Mouse (Mus musculus): Measurements from ENCODE around the gene Hist1h2bm. TPM values are rescaled to one million over a fixed set of nuclear protein-coding genes. Genes with fewer than 3 reads are reported as not detected.
"Not testable (repeated sequence)": the region's sequence is repeated elsewhere in the genome, so short reads cannot be mapped to it uniquely, and the experiment has no call there.

Hist1h2bm gene
- polyA plus RNA-seq, 1 experiment from 2014 or later, result 2.2 TPM

DNA sequence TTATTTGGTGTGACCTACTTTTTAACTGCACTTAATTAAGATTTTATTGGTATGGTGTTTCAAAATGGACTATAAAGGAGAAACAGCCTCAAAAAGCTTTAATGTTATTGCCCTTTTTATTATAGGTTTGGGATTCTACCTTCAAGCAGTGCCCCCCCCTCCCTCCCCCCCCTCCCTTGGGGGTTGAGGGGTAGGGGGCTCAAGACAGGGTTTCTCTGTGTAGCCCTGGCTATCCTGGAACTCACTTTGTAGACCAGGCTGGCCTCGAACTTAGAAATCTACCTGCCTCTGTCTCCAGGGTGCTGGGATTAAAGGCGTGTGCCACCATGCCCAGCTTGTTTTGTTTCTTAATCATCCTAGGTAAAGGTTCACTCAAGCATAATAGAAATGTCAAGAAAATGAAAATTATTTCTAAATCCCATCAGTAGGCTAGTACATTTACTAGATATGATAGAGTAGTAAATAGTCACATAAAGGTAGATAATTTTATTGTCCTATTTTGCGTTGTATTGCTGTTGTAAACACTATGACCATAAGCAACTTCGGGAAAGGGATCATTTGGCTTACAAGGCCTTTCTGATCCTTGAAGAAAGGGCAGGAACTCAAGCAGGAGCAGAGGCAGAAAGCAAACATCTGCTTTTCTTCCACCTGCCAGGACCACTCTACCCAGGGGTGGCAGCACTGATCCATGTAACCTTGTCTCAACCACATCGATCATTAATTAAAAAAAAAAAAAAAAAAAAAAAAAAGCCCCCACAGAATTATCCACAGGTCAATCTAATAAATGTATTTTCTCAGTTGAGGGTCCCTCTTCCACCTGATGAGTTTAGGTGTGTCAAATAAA is 1.4 kb downstream of the Hist1h2bm start:
- WGBS, result 21% methylated on average over 5 of the region's 5 CpGs
- H3K27me3 ChIP-seq (replicated peaks; ENCODE audit: control insufficient read depth, insufficient read depth, low read length), result no peaks in the 10 kb centered on the region
- no peak overlapping the region for H3K4me3 ChIP-seq (replicated peaks; ENCODE audit: low read length)
- H3K4me1 ChIP-seq (replicated peaks; ENCODE audit: control insufficient read depth, insufficient read depth, low read length), result peaks cover 24% of the 10 kb centered on the region
- H3K36me3 ChIP-seq (ENCODE audit: control insufficient read depth, insufficient read depth), result no peaks in the 10 kb centered on the region
- no peak for ATAC-seq
- H3K4me2 ChIP-seq (ENCODE audit: low read length), result no peak overlapping the region; the same call in 1 of the 2 replicates
- no peaks in the 10 kb centered on the region for H3K9me3 ChIP-seq (ENCODE audit: control insufficient read depth, low read length)
- no peak overlapping the region for H3K9ac ChIP-seq (replicated peaks; ENCODE audit: low read depth, low read length)
- no peak overlapping the region; the same call in 1 of the 2 replicates for H3K27ac ChIP-seq (ENCODE audit: low read length)

DNA sequence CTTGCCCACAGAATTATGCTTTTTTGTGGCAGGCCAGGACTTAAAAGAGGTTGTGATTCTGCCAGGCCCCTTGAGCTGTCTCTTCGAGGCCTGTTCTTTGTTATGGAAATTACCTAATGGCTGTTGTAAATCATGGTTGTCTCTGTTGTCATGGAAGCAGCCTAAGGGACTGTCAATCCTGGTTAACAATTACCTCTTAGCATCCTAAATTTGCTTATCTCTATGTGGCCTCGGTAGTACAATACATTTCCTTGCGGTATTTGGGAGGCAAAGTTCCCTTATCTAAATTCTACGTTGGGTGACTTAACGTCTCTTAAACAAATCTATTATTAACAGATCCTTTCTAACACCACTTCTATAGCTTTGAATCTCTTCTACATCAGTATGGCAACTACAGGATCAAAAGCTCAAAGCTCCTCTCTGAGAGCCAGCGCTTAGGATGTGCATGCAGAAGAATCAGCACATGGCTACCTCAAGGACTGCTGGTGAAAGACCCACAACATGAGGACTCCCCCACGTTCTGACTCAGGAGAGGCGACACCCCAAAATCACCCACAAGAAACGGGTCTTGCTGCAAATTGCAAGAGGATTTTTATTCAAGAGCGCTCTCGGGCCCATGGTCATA is 6.2 kb downstream of the Hist1h2bm start:
- no peaks in the 10 kb centered on the region for H3K36me3 ChIP-seq (ENCODE audit: control insufficient read depth, insufficient read depth)
- H3K9me3 ChIP-seq (ENCODE audit: control insufficient read depth, low read length), result no peaks in the 10 kb centered on the region
- WGBS, result 35% methylated on average over 11 of the region's 11 CpGs
- peaks cover 5% of the 10 kb centered on the region; the same call in 1 of the 2 replicates for H3K4me1 ChIP-seq (replicated peaks; ENCODE audit: control insufficient read depth, insufficient read depth, low read length)
- H3K27ac ChIP-seq (ENCODE audit: low read length), result peak overlapping the region; percentile 57
- no peak overlapping the region for H3K9ac ChIP-seq (replicated peaks; ENCODE audit: low read depth, low read length)
- H3K27me3 ChIP-seq (replicated peaks; ENCODE audit: control insufficient read depth, insufficient read depth, low read length), result no peaks in the 10 kb centered on the region
- no peak overlapping the region for H3K4me2 ChIP-seq (ENCODE audit: low read length)
- H3K4me3 ChIP-seq (replicated peaks; ENCODE audit: low read length), result no peak overlapping the region
- peak; percentile 77 for ATAC-seq

DNA sequence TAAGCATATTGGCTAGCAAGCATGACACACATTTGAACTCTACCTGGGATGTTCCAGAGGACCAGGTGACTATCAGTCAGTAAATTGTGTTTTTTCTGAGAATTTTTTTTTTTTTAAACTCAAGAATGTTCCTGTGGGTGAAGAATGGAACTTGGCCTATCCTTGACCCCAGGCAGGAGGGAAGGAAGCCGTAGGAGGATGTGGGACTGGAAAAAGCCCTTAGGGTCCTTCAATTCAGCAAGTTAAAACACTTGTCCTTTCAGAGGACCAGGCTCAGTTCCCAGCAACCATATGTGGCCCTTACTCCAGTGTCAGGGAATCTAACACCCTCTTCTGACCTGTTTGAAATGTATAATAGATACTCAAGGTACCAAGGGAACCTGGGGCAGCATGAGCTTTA is 7.7 kb downstream of the Hist1h2bm start:
- WGBS, result 82% methylated on average over 1 of the region's 1 CpGs
- Histone ChIP-seq H3K36me3 (ENCODE audit: control insufficient read depth, insufficient read depth) (no peaks in the 10 kb centered on the region), H3K4me3 (replicated peaks; ENCODE audit: low read length) (no peak overlapping the region), H3K4me1 (replicated peaks; ENCODE audit: control insufficient read depth, insufficient read depth, low read length) (peaks cover 12% of the 10 kb centered on the region; the same call in 1 of the 2 replicates), H3K4me2 (ENCODE audit: low read length) (no peak overlapping the region), H3K9ac (replicated peaks; ENCODE audit: low read depth, low read length) (no peak overlapping the region), H3K27me3 (replicated peaks; ENCODE audit: control insufficient read depth, insufficient read depth, low read length) (no peaks in the 10 kb centered on the region), H3K9me3 (ENCODE audit: control insufficient read depth, low read length) (no peaks in the 10 kb centered on the region), H3K27ac (ENCODE audit: low read length) (no peak overlapping the region)
- ATAC-seq, result no peak

DNA sequence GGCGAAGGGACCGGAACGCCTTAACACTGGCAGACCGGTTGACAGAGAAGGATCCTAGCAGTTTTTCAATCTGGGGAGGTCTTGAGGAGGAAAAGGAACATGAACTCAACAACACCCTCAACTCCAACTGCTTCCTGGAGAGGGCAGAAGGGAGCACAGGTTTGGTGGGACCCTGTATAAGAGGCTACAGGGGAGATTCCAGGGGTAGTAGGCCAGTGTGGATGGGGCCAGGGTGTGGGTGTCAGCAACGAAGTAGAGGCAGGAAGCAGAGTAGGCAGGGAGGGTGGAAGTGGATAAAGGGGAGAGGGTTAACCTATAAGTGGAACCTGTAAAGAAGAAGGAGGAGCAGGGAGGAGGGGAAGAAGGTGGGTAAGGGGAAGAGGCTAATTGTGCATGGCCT is 11.6 kb downstream of the Hist1h2bm start:
- Histone ChIP-seq H3K9me3 (ENCODE audit: control insufficient read depth, low read length) (no peaks in the 10 kb centered on the region), H3K4me1 (replicated peaks; ENCODE audit: control insufficient read depth, insufficient read depth, low read length) (peaks cover 15% of the 10 kb centered on the region), H3K27ac (ENCODE audit: low read length) (peak overlapping the region; percentile 99), H3K9ac (replicated peaks; ENCODE audit: low read depth, low read length) (no peak overlapping the region), H3K27me3 (replicated peaks; ENCODE audit: control insufficient read depth, insufficient read depth, low read length) (no peaks in the 10 kb centered on the region), H3K4me2 (ENCODE audit: low read length) (no peak overlapping the region), H3K4me3 (replicated peaks; ENCODE audit: low read length) (no peak overlapping the region), H3K36me3 (ENCODE audit: control insufficient read depth, insufficient read depth) (no peaks in the 10 kb centered on the region)
- 72% methylated on average over 5 of the region's 5 CpGs for WGBS
- ATAC-seq, result 0 out of 2 replicates have a peak, but pooled peaks have one; percentile 1

DNA sequence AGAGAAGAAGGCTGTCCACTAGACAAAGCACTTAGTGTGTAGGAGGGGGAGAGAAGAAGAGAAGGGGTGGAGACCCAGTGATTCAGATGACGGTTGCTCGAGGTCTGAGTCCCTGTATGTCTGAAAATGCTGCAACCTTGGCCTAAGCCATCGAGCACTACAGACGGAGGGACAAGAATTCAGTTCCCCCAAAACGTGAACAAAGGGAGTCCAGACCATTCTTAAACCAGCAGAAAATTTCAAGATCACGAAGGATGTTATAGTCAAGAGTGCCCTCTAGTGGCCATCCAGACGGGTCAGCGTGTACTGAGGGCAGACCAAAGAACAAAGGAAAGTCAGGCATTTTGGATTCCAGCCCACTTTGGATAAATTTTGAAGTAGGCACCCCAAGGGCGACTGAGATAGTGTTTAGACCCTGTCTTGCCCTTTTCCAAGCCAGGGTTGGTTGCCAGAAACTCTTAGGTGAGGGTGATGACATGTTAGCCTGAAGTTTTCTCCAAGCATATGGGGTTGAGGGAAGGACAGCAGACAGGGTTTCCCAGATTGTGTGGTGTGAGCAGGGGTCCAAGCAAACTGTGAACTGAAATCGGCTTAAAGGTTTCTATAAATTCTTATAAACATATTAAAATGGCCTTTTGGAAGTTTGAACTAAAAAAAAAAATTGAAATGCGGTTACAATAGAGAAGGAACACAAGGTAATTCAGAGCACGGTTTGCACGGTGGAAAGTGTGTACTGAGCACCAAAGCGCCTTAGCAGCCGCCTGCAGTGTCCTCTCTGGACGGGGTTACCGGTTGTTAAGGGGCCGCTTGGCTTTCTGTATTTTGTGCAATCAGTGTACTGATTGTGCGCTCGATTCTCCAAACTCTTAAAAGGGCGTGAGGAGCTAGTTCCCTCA is 12.4 kb downstream of the Hist1h2bm start:
- Histone ChIP-seq H3K9me3 (ENCODE audit: control insufficient read depth, low read length) (no peaks in the 10 kb centered on the region), H3K27ac (ENCODE audit: low read length) (peak overlapping the region; percentile 99), H3K9ac (replicated peaks; ENCODE audit: low read depth, low read length) (peak overlapping the region; percentile 65), H3K4me3 (replicated peaks; ENCODE audit: low read length) (peak overlapping the region; percentile 60), H3K27me3 (replicated peaks; ENCODE audit: control insufficient read depth, insufficient read depth, low read length) (no peaks in the 10 kb centered on the region), H3K4me2 (ENCODE audit: low read length) (peak overlapping the region; percentile 83), H3K36me3 (ENCODE audit: control insufficient read depth, insufficient read depth) (no peaks in the 10 kb centered on the region), H3K4me1 (replicated peaks; ENCODE audit: control insufficient read depth, insufficient read depth, low read length) (peaks cover 15% of the 10 kb centered on the region)
- whole genome bisulfite sequencing, result under 1% methylated on average over 21 of the region's 21 CpGs
- peak; percentile 76 for ATAC-seq

DNA sequence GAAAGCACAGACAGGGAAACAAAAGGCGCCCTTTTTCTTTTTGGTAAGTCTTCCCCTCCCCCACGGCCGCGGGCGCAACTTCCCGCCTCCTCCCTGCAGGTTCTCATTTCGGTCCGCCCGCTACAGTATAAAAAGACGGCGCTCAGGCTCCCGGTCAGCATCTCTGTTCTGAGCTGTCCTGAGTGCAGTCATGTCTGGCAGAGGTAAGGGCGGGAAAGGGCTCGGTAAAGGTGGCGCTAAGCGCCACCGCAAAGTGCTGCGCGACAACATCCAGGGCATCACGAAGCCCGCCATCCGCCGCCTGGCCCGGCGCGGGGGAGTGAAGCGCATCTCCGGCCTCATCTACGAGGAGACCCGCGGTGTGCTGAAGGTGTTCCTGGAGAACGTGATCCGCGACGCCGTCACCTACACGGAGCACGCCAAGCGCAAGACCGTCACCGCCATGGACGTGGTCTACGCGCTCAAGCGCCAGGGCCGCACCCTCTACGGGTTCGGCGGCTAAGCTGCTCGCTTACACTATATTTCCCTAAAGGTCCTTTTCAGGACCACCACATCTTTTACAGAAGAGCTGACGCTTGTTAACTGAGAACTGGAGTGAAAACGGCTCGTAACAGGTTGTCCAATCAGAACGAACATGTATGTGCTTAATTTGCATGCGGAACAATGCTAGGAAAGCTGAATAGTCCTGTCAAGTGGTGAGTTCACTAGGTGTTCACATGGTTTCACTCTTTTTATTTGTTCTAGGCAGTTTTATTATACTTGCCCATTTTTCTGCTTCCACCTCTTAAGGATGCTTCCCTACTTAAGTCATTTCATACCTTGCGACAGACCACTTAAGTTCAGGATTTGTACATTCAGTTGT is 13.3 kb downstream of the Hist1h2bm start, which contains the start of gene Hist1h4j:
Gene Hist1h4j (plus strand): TSS at position 159 of the 862 bp plus-strand sequence.
- not testable (repeated sequence) for H3K9me3 ChIP-seq (ENCODE audit: control insufficient read depth, low read length); H3K27me3 ChIP-seq (replicated peaks; ENCODE audit: control insufficient read depth, insufficient read depth, low read length); H3K36me3 ChIP-seq (ENCODE audit: control insufficient read depth, insufficient read depth)
- H3K4me3 ChIP-seq (replicated peaks; ENCODE audit: low read length), result peak within 1 kb of the TSS; percentile 60
- H3K4me2 ChIP-seq (ENCODE audit: low read length), result peak within 1 kb of the TSS; percentile 83
- WGBS, result under 1% methylated on average over 45 of the region's 56 CpGs
- peak within 1 kb of the TSS; percentile 99 for H3K27ac ChIP-seq (ENCODE audit: low read length)
- H3K9ac ChIP-seq (replicated peaks; ENCODE audit: low read depth, low read length), result peak within 1 kb of the TSS; percentile 65
- H3K4me1 ChIP-seq (replicated peaks; ENCODE audit: control insufficient read depth, insufficient read depth, low read length), result peaks cover 15% of the 10 kb centered on the region
- peak; percentile 90 for ATAC-seq

DNA sequence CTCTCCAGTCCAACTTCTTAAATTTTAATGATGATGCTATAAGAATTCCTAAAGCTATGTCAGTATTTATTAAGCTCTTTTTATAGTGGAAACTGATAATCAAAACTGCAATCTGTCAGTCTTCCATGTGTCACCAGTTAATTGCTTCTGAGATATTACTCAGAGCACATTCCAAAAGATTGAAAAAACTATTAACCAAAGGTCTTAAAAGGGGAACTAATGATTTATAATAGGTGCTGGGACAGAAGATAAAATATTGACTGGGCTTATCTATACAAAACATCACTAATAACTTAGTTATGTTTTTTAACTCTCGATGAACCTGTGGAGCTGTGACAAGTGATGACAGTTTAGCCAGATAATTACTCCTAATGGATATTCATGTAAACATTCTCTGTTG is 23.2 kb downstream of the Hist1h2bm start:
- H3K9me3 ChIP-seq (ENCODE audit: control insufficient read depth, low read length), result no peaks in the 10 kb centered on the region
- no peaks in the 10 kb centered on the region for H3K36me3 ChIP-seq (ENCODE audit: control insufficient read depth, insufficient read depth)
- no peak overlapping the region for H3K4me2 ChIP-seq (ENCODE audit: low read length)
- H3K4me1 ChIP-seq (replicated peaks; ENCODE audit: control insufficient read depth, insufficient read depth, low read length), result peaks cover 10% of the 10 kb centered on the region
- H3K9ac ChIP-seq (replicated peaks; ENCODE audit: low read depth, low read length), result no peak overlapping the region
- no peak for ATAC-seq
- WGBS, result 87% methylated on average over 1 of the region's 1 CpGs
- H3K4me3 ChIP-seq (replicated peaks; ENCODE audit: low read length), result no peak overlapping the region
- H3K27ac ChIP-seq (ENCODE audit: low read length), result no peak overlapping the region
- no peaks in the 10 kb centered on the region for H3K27me3 ChIP-seq (replicated peaks; ENCODE audit: control insufficient read depth, insufficient read depth, low read length)

DNA sequence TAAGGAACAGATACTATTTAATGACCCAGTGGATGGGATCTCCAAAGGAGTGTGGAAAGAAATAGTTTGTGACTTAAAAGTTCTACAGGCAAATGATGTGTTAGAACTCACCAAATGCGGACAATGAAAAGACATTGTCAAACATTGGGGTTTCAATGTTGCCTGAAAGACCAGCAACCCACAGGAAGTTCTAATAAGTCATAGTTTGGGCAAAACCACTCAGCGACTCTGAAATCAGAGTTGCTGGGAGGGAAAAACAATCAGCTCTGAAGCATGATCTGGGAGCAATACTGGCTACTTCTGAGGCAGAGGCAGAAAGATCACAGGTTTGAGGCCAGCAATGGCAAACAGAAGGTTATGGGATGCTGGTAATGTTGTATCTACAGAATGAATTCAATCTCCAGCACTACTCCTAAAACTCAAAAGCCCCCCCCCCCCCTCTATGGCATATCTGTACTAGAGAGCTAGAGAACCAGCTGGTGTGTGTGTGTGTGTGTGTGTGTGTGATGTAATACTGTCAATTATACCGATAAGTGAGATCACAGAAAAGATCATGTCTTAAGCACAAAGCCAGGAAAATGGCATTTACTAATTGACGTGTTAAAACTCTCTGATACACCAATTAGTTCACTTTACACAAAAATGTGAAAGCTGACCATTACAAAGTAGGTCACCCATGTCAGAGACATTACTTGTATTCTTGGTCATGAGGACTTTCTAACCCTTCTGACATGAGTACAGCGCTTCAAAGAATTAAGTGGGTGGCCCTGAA is 27.7 kb downstream of the Hist1h2bm start:
- Histone ChIP-seq H3K9ac (replicated peaks; ENCODE audit: low read depth, low read length) (peak overlapping the region; percentile 63), H3K27ac (ENCODE audit: low read length) (peak overlapping the region; percentile 92), H3K4me3 (replicated peaks; ENCODE audit: low read length) (peak overlapping the region; percentile 70), H3K27me3 (replicated peaks; ENCODE audit: control insufficient read depth, insufficient read depth, low read length) (no peaks in the 10 kb centered on the region), H3K36me3 (ENCODE audit: control insufficient read depth, insufficient read depth) (no peaks in the 10 kb centered on the region), H3K4me2 (ENCODE audit: low read length) (peak overlapping the region; percentile 82), H3K4me1 (replicated peaks; ENCODE audit: control insufficient read depth, insufficient read depth, low read length) (peaks cover 18% of the 10 kb centered on the region), H3K9me3 (ENCODE audit: control insufficient read depth, low read length) (no peaks in the 10 kb centered on the region)
- WGBS, result 3% methylated on average over 5 of the region's 5 CpGs
- no peak for ATAC-seq
